Mouse (Mus musculus) midbrain, embryonic 12.5 days (tissue): ENCODE measurements around the gene Ascl3. TPM values are rescaled to one million over a fixed set of nuclear protein-coding genes. Genes with fewer than 3 reads are reported as not detected.

Experiments
- ATAC-seq: fragments of 200-750 bp; cut with Nextera tagmentation; 2 replicates; pipeline ENCODE4 v1.8.0; 2017; ENCODE audit warnings: low read depth, moderate TSS enrichment, moderate library complexity; ENCODE audit not compliant: low FRiP score
- H3K27ac ChIP-seq: fragments of 300-500 bp; sonication (generic); replicated peaks from 2 replicates; pipeline ENCODE4 v1.5.1; 2016; ENCODE audit warnings: mild to moderate bottlenecking
- H3K27me3 ChIP-seq: fragments of 300-500 bp; sonication (generic); 2 replicates; pipeline ENCODE4 v1.6.1; 2016; ENCODE audit warnings: mild to moderate bottlenecking
- H3K36me3 ChIP-seq: fragments of 300-500 bp; sonication (generic); 2 replicates; pipeline ENCODE4 v1.6.1; 2016
- H3K4me1 ChIP-seq: fragments of 300-500 bp; sonication (generic); 2 replicates; pipeline ENCODE4 v1.6.1; 2016
- H3K4me2 ChIP-seq: fragments of 300-500 bp; sonication (generic); replicated peaks from 2 replicates; pipeline ENCODE4 v1.6.1; 2016; ENCODE audit warnings: mild to moderate bottlenecking, moderate library complexity
- H3K4me3 ChIP-seq: fragments of 300-500 bp; sonication (generic); 2 replicates; pipeline ENCODE4 v1.5.1; 2016; ENCODE audit warnings: mild to moderate bottlenecking
- H3K9ac ChIP-seq: fragments of 300-500 bp; sonication (generic); replicated peaks from 2 replicates; pipeline ENCODE4 v1.6.1; 2016; ENCODE audit warnings: mild to moderate bottlenecking, moderate library complexity
- H3K9me3 ChIP-seq: fragments of 300-500 bp; sonication (generic); 2 replicates; pipeline ENCODE4 v1.6.1; 2016; ENCODE audit warnings: mild to moderate bottlenecking
- WGBS: fragments of 180-500 bp; shearing (Covaris S2); methylation state at CpG from one replicate; pipeline ENCODE4 v1.1.7; 2016; 5-methylcytosine and 5-hydroxymethylcytosine counted together
- polyA plus RNA-seq: library from polyadenylated mRNA; unstranded; fragments of >200 nt; fragmentation: Nextera tagmentation; extraction: Ambion mirVana; gene quantifications from 2 replicates; pipeline ENCODE4 v1.2.1, GENCODE M21; 2016

Gene Ascl3
- polyA plus RNA-seq, 1 experiment from 2014 or later = not detected

DNA sequence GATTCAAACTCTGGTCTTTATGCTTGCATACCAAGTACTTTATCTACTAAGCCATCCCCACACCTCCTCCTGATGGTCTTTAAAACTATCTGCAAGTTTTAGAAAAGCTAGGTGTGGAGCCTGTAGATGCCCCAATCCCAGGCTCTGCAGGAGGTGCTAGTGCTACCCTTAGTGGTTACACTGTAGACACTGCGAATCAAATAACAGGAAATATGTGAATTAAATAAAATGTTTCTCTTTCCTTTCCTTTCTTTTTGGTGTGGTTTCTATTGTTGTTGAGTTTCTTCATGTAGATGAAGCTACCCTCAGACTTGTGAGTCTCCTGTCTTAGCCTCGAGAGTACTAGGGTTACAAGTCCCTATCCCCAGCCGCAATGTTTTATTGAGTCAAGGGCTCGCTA, 10.2 kb upstream of the Ascl3 start:
- WGBS = 93% methylated on average over 4 of the region's 4 CpGs

DNA sequence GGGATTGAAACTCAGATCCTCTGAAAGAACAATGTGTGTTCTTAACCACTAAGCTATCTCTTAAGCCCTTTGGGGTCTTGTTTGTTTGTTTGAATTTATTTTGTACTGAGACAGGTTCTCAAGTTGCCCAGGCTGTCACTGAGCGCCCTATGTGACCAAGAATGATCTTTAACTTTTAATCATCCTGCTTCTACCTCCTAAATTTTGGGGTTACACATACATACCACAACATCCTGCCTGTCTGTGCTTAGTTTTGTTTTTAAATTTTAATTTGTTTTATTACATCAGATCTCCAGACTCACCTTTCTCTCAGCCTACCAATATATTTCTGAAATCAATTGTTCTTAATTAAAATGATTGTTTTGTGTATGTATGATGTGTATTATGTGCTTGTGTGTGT, 9.5 kb upstream of the Ascl3 start:
- Histone ChIP-seq H3K27ac (no peak overlapping the region), H3K36me3 (peaks cover 50% of the 10 kb centered on the region)

More for the DNA sequence above, 10.2 kb upstream of the Ascl3 start:
- Histone ChIP-seq H3K27me3 (no peaks in the 10 kb centered on the region), H3K36me3 (peaks cover 44% of the 10 kb centered on the region), H3K4me1 (no peaks in the 10 kb centered on the region), H3K4me3 (no peak overlapping the region), H3K9me3 (no peaks in the 10 kb centered on the region), H3K27ac (no peak overlapping the region), H3K9ac (no peak overlapping the region), H3K4me2 (no peak overlapping the region)
- no peak for ATAC-seq

DNA sequence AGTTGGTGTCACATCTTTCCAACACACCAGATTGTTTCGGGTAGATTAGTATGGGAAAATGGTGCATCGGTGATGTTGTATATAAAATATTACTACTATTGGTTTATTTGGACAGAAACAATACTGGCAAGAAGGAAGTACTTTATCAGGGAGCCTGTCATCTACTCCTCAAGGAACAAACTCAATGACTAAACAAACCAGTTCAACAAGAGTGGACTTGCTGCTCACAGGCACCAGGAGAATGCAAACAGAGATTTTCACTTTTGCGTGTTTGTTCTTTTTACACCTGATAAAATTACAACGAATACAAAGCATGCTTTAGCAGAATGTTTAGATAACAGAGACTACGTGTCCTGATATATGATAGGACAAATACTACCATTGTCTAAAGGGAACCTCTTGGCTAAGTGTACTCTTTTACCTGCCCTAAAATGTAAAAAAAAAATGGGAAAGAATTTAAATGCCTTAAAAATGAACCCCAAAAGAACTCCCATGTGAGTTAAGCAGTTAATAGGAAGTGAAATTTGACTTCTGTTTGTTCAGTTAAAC, 8.4 kb upstream of the Ascl3 start:
- Histone ChIP-seq H3K36me3 (peaks cover 52% of the 10 kb centered on the region), H3K27me3 (no peaks in the 10 kb centered on the region), H3K4me3 (no peak overlapping the region), H3K4me1 (no peaks in the 10 kb centered on the region), H3K9me3 (no peaks in the 10 kb centered on the region), H3K9ac (no peak overlapping the region), H3K27ac (no peak overlapping the region), H3K4me2 (no peak overlapping the region)
- ATAC-seq = no peak
- 92% methylated on average over 5 of the region's 5 CpGs for WGBS

More for the DNA sequence above, 9.5 kb upstream of the Ascl3 start:
- no peak for ATAC-seq
- Histone ChIP-seq H3K9me3 (no peaks in the 10 kb centered on the region), H3K4me1 (no peaks in the 10 kb centered on the region), H3K27me3 (no peaks in the 10 kb centered on the region), H3K4me2 (no peak overlapping the region), H3K9ac (no peak overlapping the region), H3K4me3 (no peak overlapping the region)
- 89% methylated on average over 1 of the region's 1 CpGs for WGBS

DNA sequence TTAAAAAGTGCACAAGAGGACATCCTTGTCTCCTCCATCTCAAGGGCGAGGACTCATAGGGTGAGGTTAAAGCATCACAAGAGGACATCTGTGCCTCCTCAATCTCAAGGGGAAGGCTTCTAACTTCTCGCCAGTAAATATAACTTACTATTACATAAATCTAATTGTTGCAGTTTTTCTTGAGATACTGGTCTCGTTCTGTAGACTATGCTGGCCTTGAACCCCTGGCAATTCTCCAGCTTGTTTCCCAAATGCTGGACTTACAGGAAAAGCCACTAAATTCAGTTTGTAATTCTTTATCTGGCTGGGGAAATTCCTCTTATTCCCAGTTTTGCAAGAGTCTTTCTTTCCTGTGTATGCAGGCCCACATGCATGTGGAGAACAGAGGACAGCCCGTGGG, 3.3 kb upstream of the Ascl3 start:
- peaks cover 25% of the 10 kb centered on the region for H3K36me3 ChIP-seq
- H3K4me3 ChIP-seq = no peak overlapping the region
- no peak for ATAC-seq
- WGBS = 94% methylated on average over 4 of the region's 4 CpGs
- no peaks in the 10 kb centered on the region for H3K9me3 ChIP-seq
- no peaks in the 10 kb centered on the region for H3K4me1 ChIP-seq
- H3K4me2 ChIP-seq = no peak overlapping the region
- no peaks in the 10 kb centered on the region for H3K27me3 ChIP-seq
- no peak overlapping the region for H3K9ac ChIP-seq
- no peak overlapping the region for H3K27ac ChIP-seq

DNA sequence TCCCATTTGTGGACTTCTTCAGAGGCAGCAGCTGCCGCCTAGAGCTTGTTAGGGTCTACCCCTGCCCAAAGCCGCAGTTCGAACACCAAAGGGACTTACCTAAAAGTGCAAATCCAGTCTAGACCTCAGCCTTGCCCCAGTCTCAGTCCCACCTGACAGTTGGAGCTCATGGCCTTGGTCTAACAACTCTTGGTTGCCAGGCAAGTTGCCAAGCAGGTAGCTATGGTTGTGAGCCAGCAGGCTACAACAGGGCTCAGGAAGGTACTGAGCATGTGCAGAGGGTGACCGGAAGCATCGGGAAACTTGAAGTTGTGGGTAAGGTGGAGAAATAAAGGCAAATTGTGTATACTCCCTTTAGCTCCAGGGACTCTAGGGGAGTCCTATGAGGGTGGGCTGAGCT, 7.8 kb downstream of the Ascl3 start, which contains the start of gene BC051019:
BC051019 (minus strand) TSS at position 154 of the 400 bp plus-strand sequence.
- H3K27me3 ChIP-seq = no peaks in the 10 kb centered on the region
- 0 out of 2 replicates have a peak, but pooled peaks cover 3% of the 10 kb centered on the region for H3K9me3 ChIP-seq
- WGBS = 96% methylated on average over 5 of the region's 5 CpGs
- no peaks in the 10 kb centered on the region for H3K36me3 ChIP-seq
- no peak within 1 kb of the TSS for H3K27ac ChIP-seq
- no peak for ATAC-seq
- H3K4me3 ChIP-seq = no peak within 1 kb of the TSS
- H3K4me2 ChIP-seq = no peak within 1 kb of the TSS
- H3K4me1 ChIP-seq = no peaks in the 10 kb centered on the region
- no peak within 1 kb of the TSS for H3K9ac ChIP-seq

DNA sequence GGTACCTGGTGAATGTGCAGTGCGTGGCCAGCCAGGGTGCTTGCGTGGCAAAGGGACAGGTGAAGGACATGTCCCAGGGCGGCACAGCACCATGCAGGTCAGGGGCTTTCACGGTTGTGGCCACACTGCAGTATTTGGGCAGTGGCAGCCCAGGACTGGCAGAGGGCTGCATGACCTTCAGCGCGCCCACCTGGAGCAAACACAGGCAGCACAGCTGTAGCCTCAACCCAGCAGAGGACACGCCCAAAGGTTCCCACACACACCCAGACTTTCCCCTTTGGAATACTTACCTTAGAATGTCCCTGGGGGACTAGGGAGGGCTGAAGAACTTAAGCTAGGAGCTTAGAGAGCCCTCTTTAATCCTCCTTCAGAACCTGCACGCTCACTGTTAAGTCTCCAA, 8.4 kb downstream of the Ascl3 start:
- WGBS = 89% methylated on average over 8 of the region's 8 CpGs
- Histone ChIP-seq H3K9me3 (0 out of 2 replicates have a peak, but pooled peaks cover 3% of the 10 kb centered on the region), H3K4me1 (no peaks in the 10 kb centered on the region), H3K36me3 (no peaks in the 10 kb centered on the region), H3K4me3 (no peak overlapping the region), H3K27me3 (no peaks in the 10 kb centered on the region), H3K4me2 (no peak overlapping the region), H3K9ac (no peak overlapping the region), H3K27ac (no peak overlapping the region)
- ATAC-seq = no peak

DNA sequence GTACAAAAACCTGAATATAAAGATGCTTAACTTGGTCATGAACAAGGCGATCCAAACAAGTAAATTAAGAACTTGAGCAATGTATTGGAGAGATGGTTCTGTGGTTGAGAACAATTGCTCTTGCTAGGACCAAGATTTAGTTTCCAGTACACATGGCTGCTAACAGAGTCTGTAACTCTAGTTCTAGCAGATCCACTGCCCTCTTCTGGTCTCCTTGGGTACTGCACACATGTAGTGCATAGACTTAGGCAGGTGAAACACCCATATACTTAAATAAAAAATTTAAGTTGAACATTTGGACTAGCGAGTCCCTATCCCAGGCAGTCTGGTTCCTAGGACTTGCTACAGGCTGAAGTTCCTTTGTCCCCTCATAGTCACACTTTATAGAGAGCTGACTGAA, 8.9 kb downstream of the Ascl3 start:
- H3K36me3 ChIP-seq = no peaks in the 10 kb centered on the region
- no peak for ATAC-seq
- no peak overlapping the region for H3K4me3 ChIP-seq
- 97% methylated on average over 2 of the region's 2 CpGs for WGBS
- H3K27ac ChIP-seq = no peak overlapping the region
- no peaks in the 10 kb centered on the region for H3K27me3 ChIP-seq
- 0 out of 2 replicates have a peak, but pooled peaks cover 3% of the 10 kb centered on the region for H3K9me3 ChIP-seq
- no peak overlapping the region for H3K4me2 ChIP-seq
- no peaks in the 10 kb centered on the region for H3K4me1 ChIP-seq
- no peak overlapping the region for H3K9ac ChIP-seq

DNA sequence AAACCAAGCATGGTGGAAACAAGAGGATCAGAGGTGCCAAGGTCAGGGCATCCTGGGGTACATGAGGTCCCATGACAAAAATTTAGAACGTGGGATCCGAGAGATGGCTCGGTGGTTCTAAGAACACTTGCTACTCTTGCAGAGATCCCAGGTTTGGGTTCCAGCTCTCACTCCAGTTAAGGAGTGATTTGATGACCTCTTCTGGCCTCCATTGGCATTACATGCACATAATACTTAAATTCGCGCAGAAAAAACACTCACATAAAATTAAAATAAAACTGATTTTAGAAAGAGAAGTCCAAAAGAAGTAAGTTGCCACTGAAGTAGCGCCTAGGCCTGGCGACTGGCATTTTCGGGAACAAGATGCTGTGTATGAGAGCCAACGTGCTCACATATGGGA, 12.2 kb downstream of the Ascl3 start:
- 73% methylated on average over 9 of the region's 9 CpGs for WGBS
- no peaks in the 10 kb centered on the region for H3K4me1 ChIP-seq

DNA sequence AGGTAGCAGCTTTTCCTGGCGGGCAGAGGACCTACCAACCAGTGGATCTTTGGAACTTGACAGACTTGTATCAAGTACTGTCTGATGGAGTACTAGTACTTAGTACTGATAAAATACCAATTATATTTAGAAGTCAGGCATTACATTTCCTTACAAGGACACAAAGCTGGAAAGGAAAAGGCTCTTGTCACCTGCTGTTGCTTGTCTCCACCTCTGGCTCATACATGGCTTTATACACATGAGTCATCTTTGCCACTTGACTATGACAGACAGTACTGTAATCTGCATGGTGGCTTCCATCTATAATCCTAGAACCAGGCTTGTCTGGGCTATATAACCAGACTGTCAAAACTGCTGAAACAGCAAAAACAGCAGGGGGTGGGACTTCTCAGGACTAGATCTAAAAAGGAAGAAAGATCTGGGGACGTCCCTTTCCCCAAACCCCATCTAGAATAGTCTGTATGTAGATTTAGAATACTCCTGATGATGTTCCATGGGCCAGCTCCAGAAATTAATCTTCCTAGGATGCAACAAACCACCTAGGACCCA, 18.0 kb downstream of the Ascl3 start:
- Histone ChIP-seq H3K27ac (no peak overlapping the region), H3K27me3 (no peaks in the 10 kb centered on the region), H3K4me1 (no peaks in the 10 kb centered on the region), H3K9me3 (no peaks in the 10 kb centered on the region), H3K9ac (no peak overlapping the region), H3K4me3 (no peak overlapping the region), H3K4me2 (no peak overlapping the region), H3K36me3 (peaks cover 30% of the 10 kb centered on the region)
- WGBS = 88% methylated on average over 2 of the region's 2 CpGs
- ATAC-seq = no peak

More for the DNA sequence above, 12.2 kb downstream of the Ascl3 start:
- Histone ChIP-seq H3K9me3 (0 out of 2 replicates have a peak, but pooled peaks cover 3% of the 10 kb centered on the region), H3K36me3 (no peaks in the 10 kb centered on the region), H3K9ac (no peak overlapping the region), H3K27me3 (no peaks in the 10 kb centered on the region), H3K4me3 (no peak overlapping the region), H3K27ac (no peak overlapping the region), H3K4me2 (no peak overlapping the region)
- no peak for ATAC-seq

DNA sequence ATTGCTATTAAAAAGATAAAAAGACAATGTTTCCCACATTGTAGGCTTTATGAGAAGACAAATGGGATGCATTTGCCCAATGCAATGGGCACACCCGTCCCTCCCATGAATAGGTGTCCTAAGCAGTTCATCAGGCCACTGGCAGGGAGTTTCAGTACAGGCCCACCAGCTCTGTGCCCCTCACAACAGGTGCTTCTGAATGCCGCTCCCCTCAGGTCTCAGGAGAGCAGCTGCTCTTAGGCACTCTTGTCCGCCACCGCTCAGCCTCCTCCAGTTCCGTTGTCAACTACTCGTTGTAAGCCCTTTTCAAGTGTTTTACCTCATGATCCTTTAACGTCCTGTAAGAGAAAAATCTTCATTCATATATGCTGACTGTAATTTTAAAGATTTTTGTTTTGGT, 19.3 kb downstream of the Ascl3 start:
- H3K27me3 ChIP-seq = no peaks in the 10 kb centered on the region
- peaks cover 35% of the 10 kb centered on the region for H3K36me3 ChIP-seq
- no peak overlapping the region for H3K27ac ChIP-seq
- no peak overlapping the region for H3K4me2 ChIP-seq
- no peaks in the 10 kb centered on the region for H3K9me3 ChIP-seq
- H3K9ac ChIP-seq = no peak overlapping the region
- ATAC-seq = no peak
- H3K4me3 ChIP-seq = no peak overlapping the region
- H3K4me1 ChIP-seq = no peaks in the 10 kb centered on the region
- 92% methylated on average over 7 of the region's 7 CpGs for WGBS

DNA sequence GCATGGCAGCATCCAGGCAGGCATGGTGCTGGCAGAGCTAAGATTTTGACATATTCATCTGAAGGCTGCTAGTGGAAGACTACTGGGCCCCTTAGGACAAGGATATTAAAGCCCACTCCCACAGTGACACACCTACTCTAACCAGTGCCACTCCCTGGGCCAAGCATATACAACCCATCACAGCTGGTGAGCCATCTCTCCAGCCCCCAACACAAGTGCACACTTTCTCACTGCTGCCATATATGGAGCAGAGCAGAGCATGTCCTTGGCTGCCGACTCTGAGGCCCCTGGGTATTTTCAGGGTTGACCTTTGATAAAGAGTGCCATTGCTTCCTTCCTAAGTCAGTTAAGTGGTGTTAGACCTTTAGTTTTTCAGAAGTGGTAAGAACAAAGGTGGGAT, 21.5 kb downstream of the Ascl3 start:
- no peak overlapping the region for H3K9ac ChIP-seq
- H3K27ac ChIP-seq = no peak overlapping the region
- H3K4me3 ChIP-seq = no peak overlapping the region
- no peak for ATAC-seq
- H3K27me3 ChIP-seq = no peaks in the 10 kb centered on the region
- no peaks in the 10 kb centered on the region for H3K4me1 ChIP-seq
- WGBS = 82% methylated on average over 1 of the region's 1 CpGs
- peaks cover 35% of the 10 kb centered on the region for H3K36me3 ChIP-seq
- H3K9me3 ChIP-seq = no peaks in the 10 kb centered on the region
- H3K4me2 ChIP-seq = no peak overlapping the region

DNA sequence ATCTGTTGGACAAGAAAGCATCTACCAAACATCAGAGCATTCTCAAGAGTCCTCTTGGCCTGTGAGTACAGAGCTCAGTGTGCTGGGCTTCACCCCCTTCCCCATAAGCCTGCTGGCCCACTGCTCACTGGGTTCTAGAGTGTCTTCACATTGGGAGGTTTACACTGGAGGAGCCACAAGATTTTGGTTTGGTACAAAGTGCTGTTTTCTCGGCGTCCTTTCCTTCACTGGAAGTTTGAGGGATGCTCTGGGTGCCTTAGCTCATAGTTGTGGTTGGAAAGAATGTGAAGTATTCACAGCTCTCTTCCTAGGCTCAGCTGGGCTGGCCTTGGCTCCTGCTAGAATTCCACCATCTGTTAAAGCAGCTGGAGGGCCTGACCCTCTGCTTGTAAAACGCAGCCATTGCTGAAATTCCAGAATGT, 22.6 kb downstream of the Ascl3 start:
- no peak overlapping the region for H3K4me2 ChIP-seq
- WGBS = 84% methylated on average over 3 of the region's 3 CpGs
- H3K9me3 ChIP-seq = no peaks in the 10 kb centered on the region
- no peaks in the 10 kb centered on the region for H3K27me3 ChIP-seq
- no peak overlapping the region for H3K9ac ChIP-seq
- H3K36me3 ChIP-seq = peaks cover 35% of the 10 kb centered on the region
- no peak for ATAC-seq
- H3K4me1 ChIP-seq = 0 out of 2 replicates have a peak, but pooled peaks cover 3% of the 10 kb centered on the region
- H3K27ac ChIP-seq = no peak overlapping the region
- no peak overlapping the region for H3K4me3 ChIP-seq
